Mouse (Mus musculus): ENCODE measurements at regions not wholly inside any gene's neighbourhood (a gene's known extent, or its start where the extent isn't known, plus 50 kb on each side); places are given as distances from the start of the nearest gene placed in this dataset.

- H3ac ChIP-seq (ENCODE audit: control insufficient read depth, insufficient read length, low read depth) = no peak overlapping the region
- no peak for TF ChIP-seq CTCF (IDR thresholded peaks at IDR 0.05; ENCODE audit: control insufficient read depth, insufficient read depth, insufficient read length)
- no peak for TF ChIP-seq CEBPB (IDR thresholded peaks at IDR 0.05; ENCODE audit: low read depth)
- TF ChIP-seq MYOD1 (IDR thresholded peaks at IDR 0.05; ENCODE audit: control insufficient read depth, insufficient read length, low read depth) = no peak
- TF ChIP-seq USF1 (IDR thresholded peaks at IDR 0.05; ENCODE audit: low read depth) = no peak
- no peak for TF ChIP-seq MYOG (IDR thresholded peaks at IDR 0.05; ENCODE audit: control insufficient read depth, extremely low read depth, insufficient read length)
- TF ChIP-seq FOSL1 (IDR thresholded peaks at IDR 0.05; ENCODE audit: insufficient read depth, low read length, poor library complexity, severe bottlenecking) = no peak
- no peak for TF ChIP-seq MAX (IDR thresholded peaks at IDR 0.05)
These were observed 276.7 kb downstream of the Cd83 start for GRCm38 (mm10) chr13:44061286-44061685.

GRCm38 (mm10) chr13:44061721-44062300, 277.2 kb downstream of the Cd83 start:
- no peaks in the 10 kb centered on the region for H3K79me3 ChIP-seq (ENCODE audit: low read depth)
- no peak overlapping the region for H3K4me3 ChIP-seq (ENCODE audit: insufficient read depth, poor library complexity, severe bottlenecking)
- H3K36me3 ChIP-seq (ENCODE audit: control insufficient read depth, insufficient read depth) = no peaks in the 10 kb centered on the region
- no peak for TF ChIP-seq MYOD1 (IDR thresholded peaks at IDR 0.05; ENCODE audit: control insufficient read depth, insufficient read length, low read depth)
- TF ChIP-seq FOSL1 (IDR thresholded peaks at IDR 0.05; ENCODE audit: insufficient read depth, low read length, poor library complexity, severe bottlenecking) = no peak
- no peak for TF ChIP-seq MYOG (IDR thresholded peaks at IDR 0.05; ENCODE audit: control insufficient read depth, extremely low read depth, insufficient read length)
- TF ChIP-seq CTCF (IDR thresholded peaks at IDR 0.05; ENCODE audit: control insufficient read depth, insufficient read depth, insufficient read length) = no peak
- no peak for TF ChIP-seq MAX (IDR thresholded peaks at IDR 0.05)
- TF ChIP-seq CEBPB (IDR thresholded peaks at IDR 0.05; ENCODE audit: low read depth) = no peak
- TF ChIP-seq USF1 (IDR thresholded peaks at IDR 0.05; ENCODE audit: low read depth) = no peak
- H3ac ChIP-seq (ENCODE audit: control insufficient read depth, insufficient read length, low read depth) = no peak overlapping the region
- no peaks in the 10 kb centered on the region for H3K27me3 ChIP-seq (ENCODE audit: control insufficient read depth, insufficient read depth, insufficient read length)
- no peaks in the 10 kb centered on the region for H3K79me2 ChIP-seq (ENCODE audit: control insufficient read depth, insufficient read depth)

More at GRCm38 (mm10) chr13:44061286-44061685, 276.7 kb downstream of the Cd83 start:
- Histone ChIP-seq H3K4me3 (ENCODE audit: insufficient read depth, poor library complexity, severe bottlenecking) (no peak overlapping the region), H3K27me3 (ENCODE audit: control insufficient read depth, insufficient read depth, insufficient read length) (no peaks in the 10 kb centered on the region), H3K36me3 (ENCODE audit: control insufficient read depth, insufficient read depth) (no peaks in the 10 kb centered on the region), H3K79me3 (ENCODE audit: low read depth) (no peaks in the 10 kb centered on the region), H3K79me2 (ENCODE audit: control insufficient read depth, insufficient read depth) (no peaks in the 10 kb centered on the region)

- Histone ChIP-seq H3K79me2 (ENCODE audit: control insufficient read depth, insufficient read depth) (no peaks in the 10 kb centered on the region), H3K27me3 (ENCODE audit: control insufficient read depth, insufficient read depth, insufficient read length) (no peaks in the 10 kb centered on the region), H3K79me3 (ENCODE audit: low read depth) (no peaks in the 10 kb centered on the region), H3K4me3 (ENCODE audit: insufficient read depth, poor library complexity, severe bottlenecking) (no peak overlapping the region), H3ac (ENCODE audit: control insufficient read depth, insufficient read length, low read depth) (no peak overlapping the region), H3K36me3 (ENCODE audit: control insufficient read depth, insufficient read depth) (no peaks in the 10 kb centered on the region)
- no peak for TF ChIP-seq MAX (IDR thresholded peaks at IDR 0.05)
- no peak for TF ChIP-seq MYOD1 (IDR thresholded peaks at IDR 0.05; ENCODE audit: control insufficient read depth, insufficient read length, low read depth)
- no peak for TF ChIP-seq CEBPB (IDR thresholded peaks at IDR 0.05; ENCODE audit: low read depth)
These were observed 278.7 kb downstream of the Cd83 start for GRCm38 (mm10) chr13:44063317-44063716.

- Histone ChIP-seq H3K79me3 (ENCODE audit: low read depth) (no peaks in the 10 kb centered on the region), H3K79me2 (ENCODE audit: control insufficient read depth, insufficient read depth) (no peaks in the 10 kb centered on the region), H3K27me3 (ENCODE audit: control insufficient read depth, insufficient read depth, insufficient read length) (no peaks in the 10 kb centered on the region), H3K4me3 (ENCODE audit: insufficient read depth, poor library complexity, severe bottlenecking) (no peak overlapping the region), H3K36me3 (ENCODE audit: control insufficient read depth, insufficient read depth) (no peaks in the 10 kb centered on the region), H3ac (ENCODE audit: control insufficient read depth, insufficient read length, low read depth) (no peak overlapping the region)
- no peak for TF ChIP-seq CTCF (IDR thresholded peaks at IDR 0.05; ENCODE audit: control insufficient read depth, insufficient read depth, insufficient read length)
- TF ChIP-seq MYOD1 (IDR thresholded peaks at IDR 0.05; ENCODE audit: control insufficient read depth, insufficient read length, low read depth) = no peak
- no peak for TF ChIP-seq MYOG (IDR thresholded peaks at IDR 0.05; ENCODE audit: control insufficient read depth, extremely low read depth, insufficient read length)
- TF ChIP-seq CEBPB (IDR thresholded peaks at IDR 0.05; ENCODE audit: low read depth) = no peak
These were observed 279.5 kb downstream of the Cd83 start for GRCm38 (mm10) chr13:44064026-44064425.

GRCm38 (mm10) chr13:44065741-44066185, 281.2 kb downstream of the Cd83 start:
- Histone ChIP-seq H3K36me3 (ENCODE audit: control insufficient read depth, insufficient read depth) (no peaks in the 10 kb centered on the region), H3K79me2 (ENCODE audit: control insufficient read depth, insufficient read depth) (no peaks in the 10 kb centered on the region), H3ac (ENCODE audit: control insufficient read depth, insufficient read length, low read depth) (no peak overlapping the region), H3K79me3 (ENCODE audit: low read depth) (no peaks in the 10 kb centered on the region), H3K27me3 (ENCODE audit: control insufficient read depth, insufficient read depth, insufficient read length) (no peaks in the 10 kb centered on the region), H3K4me3 (ENCODE audit: insufficient read depth, poor library complexity, severe bottlenecking) (no peak overlapping the region)
- no peak for TF ChIP-seq CEBPB (IDR thresholded peaks at IDR 0.05; ENCODE audit: low read depth)
- no peak for TF ChIP-seq MYOG (IDR thresholded peaks at IDR 0.05; ENCODE audit: control insufficient read depth, extremely low read depth, insufficient read length)
- no peak for TF ChIP-seq FOSL1 (IDR thresholded peaks at IDR 0.05; ENCODE audit: insufficient read depth, low read length, poor library complexity, severe bottlenecking)
- TF ChIP-seq USF1 (IDR thresholded peaks at IDR 0.05; ENCODE audit: low read depth) = no peak
- TF ChIP-seq CTCF (IDR thresholded peaks at IDR 0.05; ENCODE audit: control insufficient read depth, insufficient read depth, insufficient read length) = no peak
- no peak for TF ChIP-seq MYOD1 (IDR thresholded peaks at IDR 0.05; ENCODE audit: control insufficient read depth, insufficient read length, low read depth)
- no peak for TF ChIP-seq MAX (IDR thresholded peaks at IDR 0.05)

GRCm38 (mm10) chr13:44067244-44067643, 282.7 kb downstream of the Cd83 start:
- Histone ChIP-seq H3K79me2 (ENCODE audit: control insufficient read depth, insufficient read depth) (no peaks in the 10 kb centered on the region), H3K79me3 (ENCODE audit: low read depth) (no peaks in the 10 kb centered on the region), H3ac (ENCODE audit: control insufficient read depth, insufficient read length, low read depth) (no peak overlapping the region), H3K4me3 (ENCODE audit: insufficient read depth, poor library complexity, severe bottlenecking) (no peak overlapping the region), H3K27me3 (ENCODE audit: control insufficient read depth, insufficient read depth, insufficient read length) (no peaks in the 10 kb centered on the region), H3K36me3 (ENCODE audit: control insufficient read depth, insufficient read depth) (no peaks in the 10 kb centered on the region)
- no peak for TF ChIP-seq CTCF (IDR thresholded peaks at IDR 0.05; ENCODE audit: control insufficient read depth, insufficient read depth, insufficient read length)
- TF ChIP-seq FOSL1 (IDR thresholded peaks at IDR 0.05; ENCODE audit: insufficient read depth, low read length, poor library complexity, severe bottlenecking) = no peak
- no peak for TF ChIP-seq MAX (IDR thresholded peaks at IDR 0.05)
- TF ChIP-seq MYOD1 (IDR thresholded peaks at IDR 0.05; ENCODE audit: control insufficient read depth, insufficient read length, low read depth) = no peak
- no peak for TF ChIP-seq CEBPB (IDR thresholded peaks at IDR 0.05; ENCODE audit: low read depth)
- no peak for TF ChIP-seq MYOG (IDR thresholded peaks at IDR 0.05; ENCODE audit: control insufficient read depth, extremely low read depth, insufficient read length)
- TF ChIP-seq USF1 (IDR thresholded peaks at IDR 0.05; ENCODE audit: low read depth) = no peak

All from C2C12 (cell line).